Mouse (Mus musculus) CD4-positive, CD25-positive, alpha-beta regulatory T cell, adult 4 months (primary cell): Measurements from ENCODE around the gene Esr1. TPM values are rescaled to one million over a fixed set of nuclear protein-coding genes. Genes with fewer than 3 reads are reported as not detected.

Source experiments
- ATAC-seq: one replicate; pipeline ENCODE4 v1.8.0; 2017
- polyA plus RNA-seq, 2 experiments: library from polyadenylated mRNA; unstranded; fragments of 100-300 nt; shearing (Covaris generic); gene quantifications; one replicate each; pipeline ENCODE4 v1.2.1; 2017

Gene Esr1
- polyA plus RNA-seq, 2 experiments from 2014 or later: 1.2 to 1.9 TPM

- ATAC-seq: peak; percentile 70
These were observed 9.5 kb downstream of the Esr1 start for GRCm38 (mm10) chr10:4620596-4621504.

GRCm38 (mm10) chr10:4621505-4621815 is 10.1 kb downstream of the Esr1 start:
- ATAC-seq: no peak

GRCm38 (mm10) chr10:4623319-4623718 is 11.9 kb downstream of the Esr1 start:
- no peak for ATAC-seq

- ATAC-seq: no peak
These were observed 13.2 kb downstream of the Esr1 start for GRCm38 (mm10) chr10:4624581-4624980.

- no peak for ATAC-seq
These were observed 13.9 kb downstream of the Esr1 start for GRCm38 (mm10) chr10:4625300-4625699.

GRCm38 (mm10) chr10:4626432-4626831 is 15.0 kb downstream of the Esr1 start:
- no peak for ATAC-seq

GRCm38 (mm10) chr10:4626996-4627395 is 15.6 kb downstream of the Esr1 start:
- no peak for ATAC-seq

GRCm38 (mm10) chr10:4627415-4627814 is 16.0 kb downstream of the Esr1 start:
- no peak for ATAC-seq

GRCm38 (mm10) chr10:4629314-4629713 is 17.9 kb downstream of the Esr1 start:
- no peak for ATAC-seq

GRCm38 (mm10) chr10:4632211-4632704 is 20.9 kb downstream of the Esr1 start:
- ATAC-seq: peak; percentile 88

- ATAC-seq: no peak
These were observed 22.1 kb downstream of the Esr1 start for GRCm38 (mm10) chr10:4633287-4634030.

- ATAC-seq: no peak
These were observed 24.3 kb downstream of the Esr1 start for GRCm38 (mm10) chr10:4635740-4636139.

- ATAC-seq: no peak
These were observed 34.7 kb downstream of the Esr1 start for GRCm38 (mm10) chr10:4646074-4646473.

GRCm38 (mm10) chr10:4646851-4647250 is 35.5 kb downstream of the Esr1 start:
- ATAC-seq: no peak

GRCm38 (mm10) chr10:4665380-4665779 is 54.0 kb downstream of the Esr1 start:
- no peak for ATAC-seq

- no peak for ATAC-seq
These were observed 55.6 kb downstream of the Esr1 start for GRCm38 (mm10) chr10:4667006-4667405.

- ATAC-seq: no peak
These were observed 58.7 kb downstream of the Esr1 start for GRCm38 (mm10) chr10:4670053-4670452.

GRCm38 (mm10) chr10:4671876-4672275 is 60.5 kb downstream of the Esr1 start:
- ATAC-seq: no peak

GRCm38 (mm10) chr10:4673311-4673816 is 62.0 kb downstream of the Esr1 start:
- no peak for ATAC-seq

- peak; percentile 85 for ATAC-seq
These were observed 63.7 kb downstream of the Esr1 start for GRCm38 (mm10) chr10:4674983-4675592.

- no peak for ATAC-seq
These were observed 71.7 kb downstream of the Esr1 start for GRCm38 (mm10) chr10:4683106-4683505.

GRCm38 (mm10) chr10:4683711-4684265 is 72.4 kb downstream of the Esr1 start:
- no peak for ATAC-seq
